Mouse (Mus musculus): ENCODE data around the gene Gm4871.
"Not testable (repeated sequence)": the region's sequence is repeated elsewhere in the genome, so short reads cannot be mapped to it uniquely, and the experiment has no call there.

Gm4871 gene

DNA sequence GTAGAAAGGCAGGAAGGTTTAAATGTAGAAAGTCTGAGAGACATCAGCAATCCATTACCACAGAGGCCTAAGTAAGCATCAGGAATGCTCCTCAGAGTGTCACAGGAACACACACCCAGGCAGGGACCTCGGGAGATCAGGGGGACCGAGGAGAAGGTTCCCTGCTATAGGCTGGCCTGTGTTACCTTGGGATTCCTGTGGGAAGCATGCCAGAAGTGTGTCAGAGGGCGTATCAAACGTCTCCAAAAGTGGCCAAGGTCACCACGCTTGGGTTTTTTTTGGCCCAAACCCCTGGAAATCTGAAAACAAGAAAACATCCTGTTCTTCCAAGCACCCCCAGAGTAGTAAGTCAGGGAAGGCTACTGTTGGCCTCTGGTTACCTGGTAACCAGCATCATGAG is at the start of gene Gm4871:
Gene Gm4871 (minus strand): TSS at position 364 of the 400 bp plus-strand sequence.
- DNase-seq, result not testable (repeated sequence)

DNA sequence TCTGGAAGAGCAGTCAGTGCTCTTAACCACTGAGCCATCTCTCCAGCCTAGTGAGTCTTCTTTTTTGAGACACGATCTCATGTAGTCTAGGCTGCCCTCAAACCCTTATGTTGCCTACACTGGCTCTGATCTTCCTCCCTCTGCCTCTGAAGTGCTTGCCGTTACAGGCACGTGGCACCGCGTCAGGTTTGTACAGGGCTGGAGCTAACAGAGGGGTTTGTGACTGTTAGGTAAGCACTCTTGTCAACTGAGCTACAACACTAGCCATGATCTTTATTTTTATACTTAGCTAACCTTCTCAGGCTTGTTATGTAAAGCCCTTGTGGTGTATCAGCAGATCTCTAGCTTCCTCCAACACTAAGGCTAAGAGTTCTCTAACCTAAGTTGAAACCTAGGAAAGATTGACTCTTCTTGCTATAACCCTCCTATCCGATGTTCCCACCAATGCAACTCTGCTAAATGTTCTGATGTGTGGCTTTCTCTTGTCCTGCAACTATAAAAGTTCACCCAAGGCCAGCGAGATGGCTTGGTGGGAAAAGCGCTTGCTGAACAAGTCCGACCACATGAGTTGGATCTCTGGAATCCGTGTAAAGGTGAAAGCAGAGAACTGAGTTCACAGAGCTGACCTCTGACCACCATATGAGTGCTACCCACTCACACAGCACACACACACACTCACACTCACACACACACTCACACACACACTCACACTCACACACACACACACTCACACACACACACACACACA is 49.5 kb upstream of the Gm4871 start:
- no peak for DNase-seq

DNA sequence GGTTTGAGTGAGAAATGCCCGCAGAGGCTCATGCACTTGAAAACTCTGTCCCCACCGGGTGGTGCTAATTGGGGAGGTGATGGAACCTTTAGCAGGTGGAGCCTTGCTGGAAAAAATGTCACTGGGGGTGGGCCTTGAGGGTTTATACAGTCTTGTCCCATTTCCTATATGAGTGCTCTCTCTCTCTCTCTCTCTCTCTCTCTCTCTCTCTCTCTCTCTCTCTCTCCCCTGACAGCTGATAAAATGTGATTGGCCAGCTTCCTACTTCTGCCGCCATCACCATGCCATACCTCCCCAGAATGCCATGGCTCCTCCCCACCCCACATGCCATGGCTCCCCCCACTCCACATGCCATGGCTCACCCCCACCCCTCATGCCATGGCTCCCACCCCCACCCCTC is 42.5 kb upstream of the Gm4871 start:
- DNase-seq, result no peak

GRCm38 (mm10) chr5:145071342-145071741 is 38.8 kb upstream of the Gm4871 start:
- DNase-seq, result no peak

- peak; percentile 84 for DNase-seq
Observed at GRCm38 (mm10) chr5:145069707-145070106, 37.2 kb upstream of the Gm4871 start.

DNA sequence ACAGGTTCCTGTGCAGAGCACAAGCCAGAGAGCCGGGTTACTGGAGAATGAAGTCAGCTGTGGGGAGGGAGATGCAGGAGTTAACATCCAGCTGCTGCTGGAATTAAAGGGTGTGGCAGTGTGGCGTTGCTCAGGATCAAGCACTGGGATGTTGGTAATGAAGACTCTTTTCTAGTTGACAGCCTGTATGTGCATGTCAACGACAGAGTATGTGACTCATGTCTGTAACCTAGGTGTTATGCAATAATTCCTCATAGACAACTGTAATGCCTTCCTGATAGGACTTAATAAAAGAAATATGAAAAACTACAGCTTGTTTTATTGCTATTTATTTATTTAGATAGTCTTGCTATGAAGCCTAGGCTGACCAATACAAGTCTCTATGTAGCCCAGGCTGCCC is 36.3 kb upstream of the Gm4871 start:
- no peak for DNase-seq

- DNase-seq, result no peak
Observed at GRCm38 (mm10) chr5:145064765-145065340, 32.3 kb upstream of the Gm4871 start.

GRCm38 (mm10) chr5:145059524-145059923 is 27.0 kb upstream of the Gm4871 start:
- DNase-seq, result no peak

- no peak for DNase-seq
Observed at GRCm38 (mm10) chr5:145058722-145059121, 26.2 kb upstream of the Gm4871 start.

DNA sequence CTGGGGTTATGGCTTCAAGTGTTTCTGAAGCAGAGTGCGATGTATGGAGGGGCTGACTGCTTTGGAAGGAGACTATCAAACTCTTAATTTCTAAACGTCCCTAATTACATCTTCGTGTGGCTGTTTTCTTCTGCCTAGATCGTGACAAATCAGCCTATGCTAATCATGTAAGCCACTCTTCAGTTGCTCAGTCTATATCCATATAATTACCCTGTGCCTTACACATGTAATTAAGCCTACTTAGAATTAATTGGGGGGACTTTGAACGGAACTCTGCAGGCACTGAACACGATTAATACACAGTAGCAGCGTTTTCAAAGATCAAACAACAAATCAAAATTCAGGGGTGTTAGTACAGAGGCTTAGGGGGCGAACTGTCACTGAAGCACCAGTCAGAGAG is 25.4 kb upstream of the Gm4871 start:
- no peak for DNase-seq

DNA sequence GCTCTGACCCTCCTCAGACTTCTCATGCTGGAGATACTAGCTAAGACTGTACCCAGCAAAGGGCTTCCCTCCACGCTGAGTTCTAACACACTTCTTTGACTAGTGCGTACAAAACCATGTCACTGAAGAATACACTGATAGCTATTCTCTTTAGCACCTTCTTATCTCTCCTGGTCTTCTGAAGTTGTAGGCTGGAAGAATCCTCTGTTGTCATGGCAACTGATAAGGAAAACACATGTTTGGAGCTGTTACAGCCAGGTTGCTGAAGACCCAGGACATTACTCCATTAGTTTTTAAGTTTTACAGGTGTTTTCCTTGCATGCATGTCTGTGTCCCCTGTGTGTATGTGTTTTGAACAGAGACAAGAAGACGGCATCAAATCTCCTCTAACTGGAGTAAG is 21.6 kb upstream of the Gm4871 start:
- not testable (repeated sequence) for DNase-seq

DNA sequence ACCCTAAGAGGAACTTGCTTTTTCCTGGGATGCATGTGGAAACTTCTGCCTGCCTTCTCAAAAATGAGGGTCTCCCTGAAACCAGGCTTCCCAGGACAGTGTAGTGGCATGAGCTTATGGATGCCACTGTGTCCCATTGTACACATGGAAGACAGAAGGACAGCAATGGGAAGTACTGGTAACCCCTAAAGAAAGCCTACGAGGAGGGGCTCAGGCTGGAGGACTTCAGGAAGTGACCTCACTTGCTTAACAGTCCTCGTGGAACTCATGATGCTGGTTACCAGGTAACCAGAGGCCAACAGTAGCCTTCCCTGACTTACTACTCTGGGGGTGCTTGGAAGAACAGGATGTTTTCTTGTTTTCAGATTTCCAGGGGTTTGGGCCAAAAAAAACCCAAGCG is 10.1 kb upstream of the Gm4871 start, which contains the start of gene 1700018F24Rik:
Gene 1700018F24Rik (plus strand): TSS at position 301 of the 400 bp plus-strand sequence.
- not testable (repeated sequence) for DNase-seq

- DNase-seq, result peak; percentile 15
Observed at GRCm38 (mm10) chr5:145041628-145042027, 9.1 kb upstream of the Gm4871 start.

GRCm38 (mm10) chr5:145030476-145030875 is 2.1 kb downstream of the Gm4871 start:
- DNase-seq, result not testable (repeated sequence)

DNA sequence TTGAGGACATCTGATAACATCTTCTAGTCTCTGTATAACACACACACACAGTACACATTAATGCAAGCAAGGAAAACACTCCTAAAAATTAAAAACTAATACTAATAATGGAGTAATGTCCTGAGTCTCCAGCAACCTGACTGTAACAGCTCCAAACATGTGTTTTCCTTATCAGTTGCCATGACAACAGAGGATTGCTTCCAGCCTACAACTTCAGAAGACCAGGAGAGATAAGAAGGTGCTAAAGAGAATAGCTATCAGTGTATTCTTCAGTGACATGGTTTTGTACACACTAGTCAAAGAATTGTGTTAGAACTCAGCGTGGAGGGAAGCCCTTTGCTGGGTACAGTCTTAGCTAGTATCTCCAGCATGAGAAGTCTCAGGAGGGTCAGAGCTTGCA is 11.8 kb downstream of the Gm4871 start:
- not testable (repeated sequence) for DNase-seq

DNA sequence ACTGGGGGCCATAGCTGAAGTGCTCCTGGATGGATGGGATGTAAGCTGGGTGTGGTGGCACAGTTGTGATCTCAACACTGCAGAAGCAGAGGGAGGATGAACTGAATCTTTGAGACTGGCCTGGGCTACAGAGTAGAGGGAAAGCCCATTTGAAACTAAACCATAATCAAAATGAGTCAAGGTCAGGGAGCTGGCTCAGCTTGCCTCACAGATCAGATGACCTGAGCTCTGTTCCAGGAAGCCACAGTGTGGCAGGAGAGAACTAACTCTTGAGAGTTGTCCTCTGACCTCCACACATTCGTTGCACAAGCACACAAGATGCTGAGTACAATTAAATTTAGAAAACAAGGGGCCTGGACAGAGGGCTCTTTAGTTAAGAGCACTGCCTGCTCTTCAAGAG is 12.3 kb downstream of the Gm4871 start:
- not testable (repeated sequence) for DNase-seq

- not testable (repeated sequence) for DNase-seq
Observed at GRCm38 (mm10) chr5:145016761-145017160, 15.8 kb downstream of the Gm4871 start.

DNA sequence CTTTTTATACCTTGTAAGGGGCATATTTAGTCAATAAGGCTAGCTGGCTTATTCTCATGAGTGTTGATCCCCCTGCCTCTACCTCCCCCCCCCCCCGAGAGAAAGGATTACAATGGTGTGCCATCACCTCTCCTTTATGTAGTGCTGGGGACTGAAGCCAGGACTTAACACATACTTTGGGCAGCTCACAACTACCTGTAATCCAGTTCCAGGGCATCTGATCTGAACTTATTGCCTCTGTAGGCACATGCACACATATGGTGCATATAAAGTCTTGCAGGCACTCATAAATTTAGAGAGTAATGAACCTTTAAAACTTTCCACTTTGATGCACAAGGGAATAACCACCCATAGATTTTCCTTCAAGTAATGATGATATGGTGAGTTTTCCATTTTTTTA is 18.3 kb downstream of the Gm4871 start:
- no peak for DNase-seq

- no peak for DNase-seq
Observed at GRCm38 (mm10) chr5:145008878-145009659, 23.5 kb downstream of the Gm4871 start.

- no peak for DNase-seq
Observed at GRCm38 (mm10) chr5:145005596-145005995, 27.0 kb downstream of the Gm4871 start.

DNA sequence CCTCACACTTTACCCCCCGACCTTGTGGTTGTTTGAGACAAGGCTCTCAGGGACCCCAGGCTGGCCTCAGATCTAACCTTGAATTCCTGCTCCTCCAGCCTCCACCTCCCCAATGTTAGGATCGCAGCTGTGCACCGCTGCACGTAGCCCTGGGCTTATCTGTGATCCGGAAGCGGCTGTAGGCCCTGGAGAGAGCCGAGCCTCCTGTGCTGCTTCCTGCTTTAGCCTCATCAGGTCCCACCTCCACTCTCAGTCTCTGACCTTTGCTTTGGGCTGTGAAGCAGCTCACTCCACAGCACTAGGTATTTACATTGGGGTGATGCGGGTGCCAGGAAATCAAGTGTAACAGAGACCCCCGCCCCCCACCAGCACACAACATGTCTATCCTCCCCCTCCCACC is 28.1 kb downstream of the Gm4871 start:
- DNase-seq, result no peak

- DNase-seq, result no peak
Observed at GRCm38 (mm10) chr5:145003362-145003761, 29.2 kb downstream of the Gm4871 start.

DNA sequence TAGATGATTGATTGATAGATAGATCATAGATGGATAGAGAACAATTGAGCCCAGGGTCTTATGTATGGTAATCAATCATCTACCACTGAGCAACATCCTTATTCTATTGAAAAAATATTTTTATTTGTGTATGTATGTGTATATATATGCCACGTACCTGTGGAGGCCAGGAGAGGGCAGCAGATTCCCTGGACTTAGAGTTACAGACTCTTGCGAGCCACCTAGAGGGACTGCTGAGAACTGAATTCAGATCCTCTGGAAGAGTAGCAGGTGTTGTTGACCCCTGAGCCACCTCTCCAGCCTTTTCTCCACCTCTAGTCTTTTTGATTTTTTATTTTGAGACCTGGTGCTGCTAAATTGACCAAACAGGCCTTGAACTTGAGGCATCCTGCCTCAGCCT is 34.1 kb downstream of the Gm4871 start:
- DNase-seq, result no peak

- DNase-seq, result no peak
Observed at GRCm38 (mm10) chr5:144990481-144990880, 42.1 kb downstream of the Gm4871 start.
